Mouse (Mus musculus) T-helper 17 cell (primary cell): Measurements from ENCODE around the gene Pfkm.

Source experiments
- in situ Hi-C, 2 experiments: fragments of 300-600 bp; cut with MboI, MseI; formaldehyde crosslinking; loops; 1 replicate in 1 of 2; 2 replicates in 1 of 2; pipeline ENCODE4 v1.15.1; 2025; ENCODE audit warnings: high pct_unique_total_duplicates in 2 of 2

The Pfkm gene

DNA sequence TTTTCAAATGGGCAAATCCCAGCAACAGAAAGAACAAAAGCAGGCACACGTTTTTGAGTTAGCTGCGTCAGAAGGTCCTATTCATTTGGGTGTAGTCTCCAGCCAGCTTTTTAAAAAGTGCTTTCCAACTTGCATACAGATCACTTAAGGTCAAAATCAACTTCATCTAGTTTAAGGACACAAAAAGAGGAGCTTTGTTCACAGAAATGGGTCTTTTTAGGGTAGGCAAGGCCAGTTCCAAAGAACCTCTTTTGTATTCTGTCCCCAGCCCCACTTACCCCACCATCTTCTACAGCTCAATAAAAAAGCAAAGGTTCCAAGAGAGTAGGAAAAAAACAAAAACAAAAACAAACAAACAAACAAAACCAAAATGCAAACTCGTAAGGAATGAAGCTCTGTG is 42.3 kb downstream of the Pfkm start:
- in situ Hi-C loops, result no loop called here

DNA sequence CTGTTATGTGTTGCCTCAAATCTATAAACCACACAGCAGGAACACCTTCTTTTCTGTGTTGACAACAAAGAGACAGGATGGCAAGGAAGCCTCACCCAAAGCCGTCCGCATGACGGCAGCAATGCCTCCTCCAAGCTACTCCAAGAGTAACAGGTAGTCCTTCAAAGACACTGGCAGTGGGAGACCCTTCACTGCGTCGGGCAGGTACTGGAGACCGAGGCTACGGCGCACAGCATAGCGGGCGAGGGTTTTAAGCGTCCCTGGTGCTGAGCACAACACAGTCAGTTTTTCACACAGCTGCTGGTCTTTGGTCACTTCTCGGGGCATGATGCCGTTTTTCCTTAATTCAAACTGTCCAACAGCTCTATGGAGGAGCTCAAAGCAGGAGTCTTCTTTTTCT is 43.3 kb downstream of the Pfkm start:
- in situ Hi-C loops, result no loop called here

DNA sequence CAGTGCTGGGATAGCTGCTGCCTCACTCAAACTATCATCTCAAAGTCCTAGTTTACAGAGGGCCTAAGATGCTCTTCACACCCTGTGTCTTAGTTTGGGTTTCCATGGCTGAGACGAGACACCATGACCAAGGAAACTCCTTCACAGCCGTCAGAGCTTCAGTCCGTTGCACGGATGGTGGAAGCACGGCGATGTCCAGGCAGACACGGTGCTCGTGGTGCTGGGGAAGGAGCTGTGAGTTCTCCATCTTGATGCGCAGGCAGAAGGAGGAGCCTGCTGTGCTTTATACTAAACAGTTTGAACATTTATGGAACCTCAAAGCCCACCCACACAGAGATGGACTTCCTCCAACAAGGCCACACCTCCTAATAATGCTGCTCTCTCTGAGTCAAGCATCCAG is 44.5 kb downstream of the Pfkm start:
- in situ Hi-C loops, result no loop called here

DNA sequence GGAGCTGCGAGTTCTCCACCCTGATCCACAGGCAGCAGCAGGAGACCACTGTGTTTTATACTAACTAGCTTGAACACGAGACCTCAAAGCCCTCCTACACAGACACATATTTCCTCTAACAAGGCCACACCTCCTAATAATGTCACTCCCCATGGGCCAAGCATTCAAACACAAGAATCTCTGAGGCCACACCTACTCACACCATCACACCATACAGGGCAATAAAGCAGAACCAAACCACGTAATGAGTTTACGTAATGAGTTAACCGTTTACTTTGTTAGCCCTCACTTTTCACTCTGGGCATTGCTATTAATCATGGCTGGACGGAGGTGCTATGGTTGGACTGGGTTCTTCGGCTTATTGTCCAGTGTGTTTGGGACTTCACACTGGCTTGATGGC is 47.4 kb downstream of the Pfkm start:
- in situ Hi-C loops, result loop anchor here in 1 of 2 experiments (10.0 kb wide), 1 partner anchor 1835 kb away; the partner anchor contains the start of gene Larp4

DNA sequence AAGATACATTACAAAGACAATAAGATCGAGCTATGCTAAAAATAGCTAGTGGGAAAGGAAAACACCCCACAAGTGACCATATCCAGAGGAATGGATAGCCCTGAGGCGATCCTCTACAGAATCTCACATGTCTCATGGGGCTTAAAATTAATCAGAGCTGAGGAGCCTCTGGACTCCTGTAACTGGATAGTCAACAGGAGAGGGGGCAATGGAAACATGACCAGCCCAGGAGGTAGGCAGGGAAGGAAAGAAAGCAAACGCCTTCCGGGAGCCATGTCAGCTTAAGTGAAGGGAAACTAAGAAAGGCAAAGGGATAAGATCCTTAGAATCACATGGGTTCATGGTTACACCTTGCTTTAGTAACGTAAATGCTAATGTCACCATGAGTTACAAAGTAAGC is 48.4 kb downstream of the Pfkm start:
- in situ Hi-C loops, result loop anchor here in 1 of 2 experiments (10.0 kb wide), 1 partner anchor 1834 kb away; the partner anchor contains the start of gene Larp4

DNA sequence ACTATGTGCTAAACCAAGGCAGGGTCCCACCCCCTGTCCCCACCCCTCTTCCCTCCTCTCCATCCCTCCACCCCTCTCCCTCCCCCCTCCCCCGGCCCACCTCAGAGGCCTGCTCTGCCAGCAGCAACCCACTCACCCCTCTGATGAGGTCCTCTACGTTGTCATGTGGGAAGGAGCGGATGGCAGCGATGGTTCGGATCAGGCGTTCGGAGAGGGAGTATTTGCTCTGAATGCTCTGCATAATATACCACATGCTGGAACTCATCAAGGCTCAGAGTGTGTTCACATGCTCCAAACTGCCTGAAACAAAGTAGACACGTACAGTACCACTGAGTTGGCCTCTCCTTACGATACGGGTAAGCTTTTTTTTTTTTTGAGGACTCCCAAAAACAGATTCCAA is 50.1 kb downstream of the Pfkm start:
- in situ Hi-C loops, result loop anchor here in 1 of 2 experiments (10.0 kb wide), 1 partner anchor 1832 kb away; the partner anchor contains the start of gene Larp4

DNA sequence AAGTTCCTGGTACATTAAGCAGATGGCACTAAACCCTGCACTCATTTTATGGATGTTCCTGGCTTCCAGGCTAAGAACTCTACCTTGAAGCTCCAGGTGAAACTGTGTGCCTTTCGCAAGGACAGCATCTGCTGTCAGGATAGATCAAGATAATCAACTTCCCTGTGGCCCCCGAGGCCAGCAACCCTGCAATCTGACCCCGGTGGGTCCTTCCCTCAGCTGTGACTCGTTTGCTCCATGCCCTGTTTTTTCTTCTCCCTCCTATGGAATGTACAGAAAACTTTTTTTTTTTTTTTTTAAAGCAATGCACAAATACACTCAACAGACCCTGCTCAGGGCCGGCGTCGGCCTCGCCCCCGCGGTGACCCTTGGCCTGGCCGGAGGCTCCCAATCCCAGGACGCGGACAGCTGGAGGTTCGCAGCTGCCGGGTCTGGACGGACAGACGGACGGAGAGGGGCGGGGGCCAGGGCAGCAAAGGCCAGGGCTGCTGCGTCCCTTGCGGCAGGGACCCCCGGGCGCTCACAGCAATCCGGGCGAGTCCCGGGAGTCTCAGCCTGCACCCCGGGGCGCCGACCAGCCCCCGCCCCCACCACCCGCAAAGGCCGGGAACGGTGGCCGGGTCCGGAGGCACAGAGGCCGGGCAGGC is 52.6 kb downstream of the Pfkm start:
- in situ Hi-C loops, result loop anchor here in 1 of 2 experiments (5.0 to 10.0 kb wide), 2 partner anchors 53 to 1830 kb away; partner anchors contain the start of genes Larp4, Pfkm and Senp1

DNA sequence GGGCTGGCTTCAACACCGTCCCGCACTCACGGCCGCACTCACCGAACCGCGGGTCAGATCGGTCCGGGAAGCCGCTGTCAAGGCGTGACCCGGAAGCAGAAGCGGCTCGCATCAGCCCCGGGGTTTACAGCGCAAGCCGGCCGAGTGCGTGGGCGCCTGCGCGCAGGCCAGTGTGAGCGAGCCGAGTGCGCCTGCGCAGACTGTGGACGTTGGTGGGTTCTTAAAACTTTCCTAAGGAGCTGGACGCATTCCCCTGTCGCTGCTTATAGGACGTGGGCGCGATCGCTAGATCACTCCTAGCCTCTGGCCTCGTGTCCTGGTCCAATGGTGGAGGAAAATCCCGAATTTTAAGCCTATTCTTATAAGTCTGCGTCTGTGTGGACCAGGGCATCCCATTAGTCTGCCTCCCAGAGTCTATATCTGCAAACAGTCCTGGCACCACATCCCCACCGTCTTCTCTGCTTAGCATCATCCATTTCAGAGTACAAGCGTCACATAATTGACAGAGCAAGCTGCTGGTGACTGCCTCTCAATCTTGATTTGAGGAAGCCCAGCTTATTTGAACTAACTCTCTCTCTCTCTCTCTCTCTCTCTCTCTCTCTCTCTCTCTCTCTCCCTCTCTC is 53.3 kb downstream of the Pfkm start:
- in situ Hi-C loops, result loop anchor here in 1 of 2 experiments (5.0 to 10.0 kb wide), 2 partner anchors 53 to 1829 kb away; partner anchors contain the start of genes Larp4, Pfkm and Senp1

DNA sequence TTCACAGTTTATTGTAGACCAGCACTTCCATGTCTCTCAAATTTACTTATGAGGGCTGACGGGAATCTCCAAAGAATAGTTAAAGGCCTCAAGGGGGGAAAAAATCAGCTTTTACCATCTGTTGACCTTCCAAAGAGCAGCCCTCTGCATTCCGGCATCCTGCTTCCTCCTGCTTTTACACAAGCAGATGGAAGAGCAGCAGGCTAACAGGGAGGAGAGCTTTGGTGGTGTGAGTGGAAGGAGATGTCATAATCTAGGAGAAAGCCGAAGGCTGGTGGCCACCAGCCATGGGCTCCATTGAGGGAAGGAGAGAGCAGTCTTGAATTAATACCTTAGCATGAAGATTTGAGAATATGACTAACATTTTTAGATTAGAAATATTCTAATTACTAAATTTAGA is 56.0 kb downstream of the Pfkm start:
- in situ Hi-C loops, result loop anchor here in 1 of 2 experiments (5.0 to 10.0 kb wide), 2 partner anchors 56 to 1826 kb away; partner anchors contain the start of genes Larp4, Pfkm and Senp1

DNA sequence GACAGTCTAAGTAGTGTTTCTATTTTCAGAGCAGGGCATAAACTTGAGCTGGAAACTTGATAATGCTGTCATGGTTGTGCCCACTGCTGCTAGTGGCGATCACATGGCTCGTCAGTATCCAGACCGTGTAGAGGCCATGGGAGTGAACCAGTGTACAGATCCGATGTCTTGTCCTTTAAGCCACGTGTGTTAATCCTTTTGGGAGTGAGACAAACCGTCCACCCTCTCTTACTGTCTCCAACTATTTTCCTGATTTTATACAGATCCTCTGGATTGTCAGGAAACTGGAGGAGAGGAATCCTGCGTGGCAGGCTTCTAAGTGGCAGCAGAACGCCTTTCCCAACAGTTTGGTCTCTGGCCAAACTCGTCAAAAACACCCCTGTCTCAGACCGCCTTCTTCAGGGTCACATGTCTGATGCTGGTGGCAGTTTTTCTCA is 56.8 kb downstream of the Pfkm start:
- in situ Hi-C loops, result loop anchor here in 1 of 2 experiments (5.0 to 10.0 kb wide), 2 partner anchors 57 to 1826 kb away; partner anchors contain the start of genes Larp4, Pfkm and Senp1

DNA sequence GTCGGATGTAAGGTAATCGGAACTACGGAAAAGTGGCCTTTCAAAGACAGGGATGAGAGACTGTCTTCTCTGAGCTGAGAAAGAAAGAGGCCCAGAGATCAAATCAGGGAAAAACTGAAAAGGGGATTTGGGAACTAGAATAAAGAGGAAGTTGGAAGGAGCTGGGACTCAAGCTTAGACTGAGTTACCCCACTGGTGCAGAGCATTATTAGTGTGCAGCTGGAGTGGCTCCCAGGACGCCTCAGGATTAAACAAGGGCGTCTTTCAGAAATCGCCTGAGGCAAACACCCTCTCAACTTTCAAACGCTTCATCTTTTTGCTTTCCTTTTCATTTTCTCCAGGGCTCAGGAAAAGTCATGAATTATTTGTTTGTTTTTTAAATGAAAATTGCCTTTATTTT is 60.5 kb downstream of the Pfkm start:
- in situ Hi-C loops, result loop anchor here in 1 of 2 experiments (5.0 to 10.0 kb wide), 2 partner anchors 61 to 448 kb away; partner anchors contain the start of genes Pfkm, Rpap3 and Senp1

DNA sequence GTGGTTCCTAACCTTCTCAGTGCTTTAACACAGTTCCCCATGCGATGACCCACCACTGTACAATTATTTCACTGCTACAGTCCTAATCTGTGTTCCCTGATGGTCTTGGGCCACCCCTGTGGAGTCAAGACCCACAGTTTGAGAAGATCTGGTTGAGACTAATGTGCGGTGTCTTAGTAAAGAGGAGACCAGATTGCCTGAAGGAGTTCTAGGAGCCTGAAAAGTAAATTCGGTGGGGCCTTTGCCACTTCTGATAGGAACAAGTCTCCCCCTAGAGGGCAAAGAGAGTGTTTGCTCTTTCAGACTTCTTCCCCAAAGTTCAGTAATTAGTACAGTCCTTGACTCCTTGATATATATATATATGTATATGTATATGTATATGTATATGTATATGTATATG is 61.2 kb downstream of the Pfkm start:
- in situ Hi-C loops, result loop anchor here in 1 of 2 experiments (5.0 to 10.0 kb wide), 2 partner anchors 61 to 449 kb away; partner anchors contain the start of genes Pfkm, Rpap3 and Senp1

DNA sequence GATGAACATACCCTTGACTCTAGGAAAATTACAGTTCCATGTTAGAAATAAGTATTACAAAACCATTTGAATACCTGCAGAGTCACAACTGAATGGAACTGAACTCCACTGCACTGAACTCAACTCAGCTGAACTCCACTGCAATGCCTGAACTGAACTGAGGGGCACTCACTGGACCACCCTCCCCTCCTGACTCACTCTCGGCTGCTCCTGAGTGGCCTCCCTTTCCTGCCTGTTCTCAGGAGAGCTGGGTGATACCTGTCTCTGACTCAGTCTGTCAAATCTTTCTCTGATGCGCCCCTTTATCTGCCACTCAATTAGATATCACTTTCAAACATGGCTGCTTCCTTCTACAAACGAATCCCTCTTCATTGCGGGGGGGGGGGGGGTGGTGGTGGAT is 61.8 kb downstream of the Pfkm start:
- in situ Hi-C loops, result loop anchor here in 1 of 2 experiments (5.0 to 10.0 kb wide), 2 partner anchors 62 to 449 kb away; partner anchors contain the start of genes Pfkm, Rpap3 and Senp1

DNA sequence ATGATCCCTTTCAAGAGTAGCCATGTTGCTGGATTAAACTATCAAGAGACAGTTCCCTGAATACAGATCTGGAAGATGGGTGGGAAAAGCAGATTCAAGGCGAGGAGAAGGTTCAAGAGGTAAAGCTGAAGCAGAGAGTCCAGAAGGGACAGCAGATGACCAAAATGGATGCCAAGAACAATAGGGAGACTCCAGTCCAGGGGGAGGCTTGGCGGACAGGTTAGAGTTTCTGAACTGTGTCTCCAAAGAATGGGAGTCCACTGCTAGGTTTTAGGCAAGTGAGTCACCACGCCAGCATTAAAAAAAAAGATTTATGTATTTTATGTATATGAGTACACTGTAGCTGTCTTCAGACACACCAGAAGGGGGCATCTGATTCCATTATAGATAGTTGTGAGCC is 62.2 kb downstream of the Pfkm start:
- in situ Hi-C loops, result loop anchor here in 1 of 2 experiments (5.0 to 10.0 kb wide), 2 partner anchors 62 to 450 kb away; partner anchors contain the start of genes Pfkm, Rpap3 and Senp1

DNA sequence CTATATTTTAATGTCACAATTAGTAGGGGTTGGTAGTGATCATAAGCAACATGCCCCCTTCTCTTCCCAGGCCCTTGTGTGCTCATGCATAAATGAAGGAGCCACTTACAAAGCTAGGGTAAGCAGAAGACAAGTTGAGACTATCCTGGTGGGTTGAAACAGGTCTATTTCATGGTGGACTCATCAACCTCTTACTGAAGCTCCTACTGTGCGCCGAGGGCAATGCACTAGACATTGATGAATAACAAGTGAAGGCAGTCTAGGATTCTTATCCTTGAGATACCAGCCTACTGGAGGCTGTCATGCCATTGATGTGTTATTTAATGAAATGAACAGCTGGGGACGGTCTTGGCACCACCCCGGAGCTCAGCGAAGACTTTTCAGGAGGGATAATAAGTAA is 62.9 kb downstream of the Pfkm start:
- in situ Hi-C loops, result loop anchor here in 1 of 2 experiments (10.0 kb wide), 1 partner anchor 450 kb away; the partner anchor contains the start of gene Rpap3

DNA sequence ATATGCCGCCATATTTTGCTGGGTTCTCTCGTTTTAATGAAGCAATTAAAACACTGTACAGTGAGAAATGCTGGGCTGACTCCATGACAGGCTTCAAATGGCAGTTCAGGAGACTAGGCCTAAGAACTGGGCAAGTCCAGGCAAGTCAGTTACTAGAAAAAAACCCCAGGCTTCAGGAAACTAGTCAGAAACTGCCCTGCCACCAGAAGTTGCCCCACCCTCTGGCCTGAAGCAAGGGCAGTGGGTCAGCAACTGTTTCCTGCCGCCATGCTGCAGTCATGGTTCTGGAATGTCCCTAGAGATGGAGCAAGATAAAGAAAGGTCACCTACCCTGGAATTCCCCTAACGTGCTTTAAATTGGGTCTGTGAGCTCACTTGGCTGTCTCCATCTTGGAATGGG is 63.6 kb downstream of the Pfkm start:
- in situ Hi-C loops, result loop anchor here in 1 of 2 experiments (10.0 kb wide), 1 partner anchor 451 kb away; the partner anchor contains the start of gene Rpap3

DNA sequence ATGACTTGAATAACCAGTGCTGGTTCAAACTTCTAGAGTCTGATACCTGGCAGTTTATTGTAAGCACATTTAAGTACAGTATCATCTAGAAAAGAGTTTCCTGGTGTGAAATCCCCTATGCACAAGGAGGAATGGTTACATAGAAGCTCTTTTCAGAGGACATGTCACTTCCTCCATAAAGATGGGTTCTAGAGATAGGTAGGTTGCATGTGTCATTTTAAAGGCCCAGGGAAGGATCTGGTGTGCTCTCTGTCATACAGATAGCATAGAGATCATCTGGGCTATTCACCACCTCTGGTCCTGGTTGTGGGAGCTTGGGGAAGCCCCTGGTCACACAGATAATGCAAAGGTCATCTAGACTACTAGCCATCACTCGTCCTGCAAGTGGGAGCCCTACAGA is 64.9 kb downstream of the Pfkm start:
- in situ Hi-C loops, result loop anchor here in 1 of 2 experiments (10.0 kb wide), 1 partner anchor 452 kb away; the partner anchor contains the start of gene Rpap3

DNA sequence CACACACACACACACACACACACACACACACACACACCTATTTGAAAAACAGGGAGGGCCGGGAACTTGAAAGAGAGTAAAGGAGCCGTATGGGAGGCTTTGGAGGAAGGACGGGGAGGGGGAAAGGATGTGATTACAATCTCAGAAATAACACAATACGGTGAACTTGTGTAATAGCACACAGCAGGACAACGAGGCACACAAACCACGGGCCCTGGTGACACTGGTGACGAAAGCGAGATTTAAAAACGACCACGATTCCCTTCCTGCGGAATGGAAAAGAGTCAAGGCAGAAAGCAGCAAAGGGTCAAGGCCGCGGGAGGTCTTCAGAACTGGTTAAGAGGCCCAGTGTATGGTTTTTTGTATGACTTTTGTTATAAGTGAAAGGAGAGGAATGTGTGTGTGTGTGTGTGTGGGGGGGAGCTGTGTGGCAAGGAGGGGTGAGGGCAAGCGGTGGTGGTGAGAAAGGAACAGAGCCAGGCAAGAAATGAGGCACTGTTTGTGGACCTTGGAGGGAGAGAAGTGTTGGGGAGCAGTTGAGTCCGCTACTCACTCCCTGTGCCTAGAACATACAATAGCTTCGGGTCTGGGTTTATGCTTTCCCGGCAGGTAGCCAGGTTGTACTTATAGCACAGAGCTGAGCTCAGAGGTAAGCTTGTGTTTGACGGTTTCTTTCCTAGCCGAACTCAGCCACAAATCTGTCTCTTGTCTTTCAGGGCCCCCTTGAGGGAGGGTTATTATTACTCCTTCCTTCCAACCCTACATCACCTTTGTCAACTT is 68.8 kb downstream of the Pfkm start:
- in situ Hi-C loops, result no loop called here

DNA sequence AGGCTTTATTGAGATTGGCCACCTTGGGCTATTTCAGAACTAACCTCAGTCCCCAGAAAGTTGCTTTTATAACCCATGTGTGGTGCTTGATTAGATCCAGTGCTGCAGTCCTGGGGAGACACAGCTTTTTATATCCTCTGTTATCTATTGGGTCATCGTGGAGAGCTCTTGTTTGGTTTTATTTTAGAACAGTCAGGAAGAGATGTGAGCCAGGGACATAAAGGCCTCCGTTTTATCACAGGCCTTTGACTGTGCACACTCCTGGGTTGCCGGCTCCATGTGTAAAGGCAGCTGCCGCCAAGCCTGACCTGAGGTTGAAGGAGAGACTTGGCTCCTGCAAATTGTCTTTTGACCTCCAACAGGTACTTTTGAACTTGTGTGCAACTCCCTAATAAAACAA is 70.2 kb downstream of the Pfkm start:
- in situ Hi-C loops, result no loop called here

DNA sequence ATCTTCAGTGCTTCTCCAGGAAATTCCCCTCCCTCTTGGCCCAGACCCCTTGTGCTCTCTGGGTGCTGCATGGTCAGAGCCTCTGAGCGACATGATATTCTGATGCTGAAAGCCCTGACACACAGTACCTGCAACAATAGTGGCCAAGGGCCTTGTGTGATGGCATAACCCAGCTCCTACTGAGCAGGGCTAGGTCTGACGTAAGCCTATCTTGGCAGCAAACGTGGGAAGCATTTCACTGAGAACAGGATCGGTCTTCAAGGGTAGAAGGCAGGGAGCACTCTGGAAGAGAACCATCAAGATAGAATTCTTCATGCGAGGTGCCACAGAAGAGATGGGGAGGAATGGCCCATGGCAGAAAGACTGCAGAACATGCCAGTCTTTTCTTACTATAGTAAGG is 73.1 kb downstream of the Pfkm start, which contains the start of gene Asb8:
TSS of gene Asb8 (minus strand) at position 101 of the 400 bp plus-strand sequence.
- in situ Hi-C loops, result loop anchor here in 1 of 2 experiments (5.0 kb wide), 1 partner anchor 198 kb away; no protein-coding TSS in a partner anchor
